Comparison of ENCODE assay signal across 8 mouse cellular contexts in genomic region chr11:5629033-5629432, GRCm38 (mm10). TPM values are rescaled to one million over a fixed set of nuclear protein-coding genes. Genes with fewer than 3 reads are reported as not detected.
A peak's percentile ranks its signal among the peaks of the same experiment; 100 is the strongest.
DNase-seq lines count a peak whose midpoint lies in the region; ATAC-seq and TF ChIP-seq lines count a peak whose summit lies in the region.

No protein-coding gene starts in this region.

- H3K4me1 ChIP-seq in heart, embryonic 11.5 days (ENCODE audit: control insufficient read depth, insufficient read depth, low read length), result no peaks in the 10 kb centered on the region
- H3K4me1 ChIP-seq in testis, adult 2 months (ENCODE audit: control insufficient read depth, insufficient read depth, low read length), result no peaks in the 10 kb centered on the region; the same call in 1 of the 2 replicates

- DNase-seq in heart, adult 8-10 months (ENCODE audit: low spot score), result peak; percentile 65
- DNase-seq in adrenal gland, adult 18-20 months (ENCODE audit: low spot score in 2 of 2), result peak; percentile 78 to 87
- DNase-seq in embryo, embryonic 10.5 days (ENCODE audit: low spot score), result peak; percentile 85
- DNase-seq in heart, postnatal 25 days (ENCODE audit: low spot score), result peak; percentile 47
- peak; percentile 37 to 45 for DNase-seq in layer of hippocampus, postnatal 36 days
- DNase-seq in naive thymus-derived CD4-positive, alpha-beta T cell, adult 2 months (ENCODE audit: low read depth), result peak; percentile 87

- H3K9ac ChIP-seq in heart, embryonic 11.5 days (ENCODE audit: low read depth, low read length), result no peak overlapping the region

- no peak overlapping the region for H3K27ac ChIP-seq in heart, embryonic 11.5 days (ENCODE audit: low read depth, low read length)
- no peak overlapping the region for H3K27ac ChIP-seq in testis, adult 2 months (ENCODE audit: control insufficient read depth, insufficient read depth, low read depth, low read length)

- no peaks in the 10 kb centered on the region; the same call in 1 of the 2 replicates for H3K27me3 ChIP-seq in heart, embryonic 11.5 days (ENCODE audit: control insufficient read depth, insufficient read depth, low read length)
- no peaks in the 10 kb centered on the region for H3K27me3 ChIP-seq in testis, adult 2 months (ENCODE audit: control insufficient read depth, insufficient read depth, low read length)

- ATAC-seq in heart, embryonic 11.5 days (replicated peaks; ENCODE audit: insufficient number of reproducible peaks, low FRiP score, low TSS enrichment), result no peak

- intact Hi-C loops in heart, postnatal 25 days (cut with DNase I), result loop anchor here (1.0 to 5.0 kb wide), 3 partner anchors 87 to 337 kb away; partner anchors contain the start of gene Ccdc117

- peak; percentile 76 for TF ChIP-seq CTCF in testis, adult 2 months (IDR thresholded peaks at IDR 0.05; ENCODE audit: control insufficient read depth, insufficient read depth, insufficient replicate concordance, low read depth, low read length)

- no peaks in the 10 kb centered on the region for H3K9me3 ChIP-seq in heart, embryonic 11.5 days (replicated peaks; ENCODE audit: control insufficient read depth, low read length)

- 20% methylated on average over 15 of the region's 15 CpGs for WGBS in heart, embryonic 11.5 days (ENCODE audit: insufficient replicate concordance)

- no peak for TF ChIP-seq POLR2A in testis, adult 2 months (IDR thresholded peaks at IDR 0.05; ENCODE audit: control insufficient read depth, low read depth, low read length)

- H3K4me3 ChIP-seq in heart, embryonic 11.5 days (ENCODE audit: low read depth, low read length), result no peak overlapping the region
- peak overlapping the region; percentile 89 for H3K4me3 ChIP-seq in testis, adult 2 months (ENCODE audit: control insufficient read depth, low read depth, low read length)

- H3K36me3 ChIP-seq in heart, embryonic 11.5 days (ENCODE audit: control insufficient read depth, insufficient read depth, low read length), result no peaks in the 10 kb centered on the region
- peaks cover 3% of the 10 kb centered on the region for H3K36me3 ChIP-seq in testis, adult 2 months (ENCODE audit: control insufficient read depth, insufficient read depth, low read length)

- no peak overlapping the region for H3K4me2 ChIP-seq in heart, embryonic 11.5 days

RNA-seq across cellular contexts. Expression of gene Ankrd36, which starts 59.5 kb away (rescaled TPM):
- not detected for total RNA-seq in heart, adult 8-10 months (2022)
- 0.96 TPM in 1 of 2 replicates, not detected in the other for polyA plus RNA-seq in heart, embryonic 11.5 days (2014; fragmentation: Nextera tagmentation; extraction: Ambion mirVana)
- total RNA-seq in adrenal gland, adult 18-20 months (2021), result not detected
- total RNA-seq in heart, postnatal 25 days (2021), result not detected
- not detected for total RNA-seq in layer of hippocampus, postnatal 36 days (2021)
- polyA plus RNA-seq in testis, adult 2 months (2012; rRNA removed), result 250 and 260 TPM in 2 replicates
